Mouse (Mus musculus) erythroblast, embryonic 14.5 days (primary cell): ENCODE data around the gene Rftn1. TPM values are rescaled to one million over a fixed set of nuclear protein-coding genes. Genes with fewer than 3 reads are reported as not detected.

Experiments
- H3K27me3 ChIP-seq: 2 replicates; pipeline ENCODE4 v1.6.1; 2012; ENCODE audit warnings: inconsistent platforms; ENCODE audit not compliant: control insufficient read depth
- H3K36me3 ChIP-seq: 2 replicates; pipeline ENCODE4 v1.6.1; 2012; ENCODE audit warnings: mild to moderate bottlenecking, inconsistent platforms; ENCODE audit not compliant: control insufficient read depth
- H3K4me1 ChIP-seq: 2 replicates; pipeline ENCODE4 v1.6.1; 2012; ENCODE audit warnings: inconsistent platforms; ENCODE audit not compliant: control insufficient read depth
- H3K4me3 ChIP-seq: replicated peaks from 2 replicates; pipeline ENCODE3; 2012; ENCODE audit warnings: moderate library complexity, mild to moderate bottlenecking, inconsistent platforms
- H3K9me3 ChIP-seq: 2 replicates; pipeline ENCODE4 v1.6.1; 2012; ENCODE audit warnings: low read length, inconsistent platforms, mixed read lengths; ENCODE audit not compliant: control insufficient read depth
- GATA1 ChIP-seq: IDR thresholded peaks from 2 replicates; pipeline ENCODE4 v1.6.1; 2012; ENCODE audit warnings: low read length, inconsistent platforms, mixed read lengths
- TAL1 ChIP-seq: IDR thresholded peaks from 3 replicates; pipeline ENCODE4 v1.6.1; 2012; ENCODE audit warnings: low read length, inconsistent platforms, mixed read lengths
- polyA plus RNA-seq: library from polyadenylated mRNA; stranded (reverse); fragments of >175 nt; gene quantifications from 2 replicates; pipeline ENCODE4 v1.2.3, GENCODE M21; 2012

The Rftn1 gene
- polyA plus RNA-seq, 1 experiment: 0.10 TPM

GRCm38 (mm10) chr17:50180899-50181570 is 9.4 kb downstream of the Rftn1 start:
- H3K4me1 ChIP-seq: peaks cover 1% of the 10 kb centered on the region; the same call in 1 of the 2 replicates
- H3K9me3 ChIP-seq: no peaks in the 10 kb centered on the region
- TF ChIP-seq GATA1: no peak
- no peak for TF ChIP-seq TAL1
- no peak overlapping the region for H3K4me3 ChIP-seq
- H3K36me3 ChIP-seq: no peaks in the 10 kb centered on the region
- H3K27me3 ChIP-seq: no peaks in the 10 kb centered on the region

- peaks cover 10% of the 10 kb centered on the region for H3K9me3 ChIP-seq
Observed at GRCm38 (mm10) chr17:50173776-50174175, 16.7 kb downstream of the Rftn1 start.

DNA sequence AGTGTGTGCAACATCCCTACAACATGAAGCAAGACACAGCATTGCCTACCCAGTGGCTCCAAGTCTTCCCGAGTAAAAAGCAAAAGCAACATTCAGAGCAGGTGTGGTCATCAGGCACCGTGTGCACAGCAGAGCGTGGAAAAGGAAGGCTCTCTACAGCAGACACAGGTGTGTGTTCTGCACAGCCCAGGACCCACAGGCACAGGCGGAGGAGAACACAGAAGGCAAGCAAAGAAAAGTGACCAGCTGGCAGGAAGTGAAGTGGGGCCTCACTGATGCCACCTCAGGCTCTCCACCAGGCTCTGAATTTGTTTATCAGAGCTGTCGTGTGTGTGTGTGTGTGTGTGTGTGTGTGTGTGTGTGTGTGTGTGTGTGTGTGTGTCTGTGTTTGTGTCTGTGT is 17.1 kb downstream of the Rftn1 start:
- Histone ChIP-seq H3K4me3 (no peak overlapping the region), H3K4me1 (no peaks in the 10 kb centered on the region), H3K27me3 (no peaks in the 10 kb centered on the region), H3K9me3 (peaks cover 10% of the 10 kb centered on the region), H3K36me3 (peaks cover 3% of the 10 kb centered on the region; the same call in 1 of the 2 replicates)
- no peak for TF ChIP-seq GATA1
- no peak for TF ChIP-seq TAL1

More at GRCm38 (mm10) chr17:50173776-50174175, 16.7 kb downstream of the Rftn1 start:
- TF ChIP-seq TAL1 (no peak), GATA1 (no peak)
- H3K4me3 ChIP-seq: no peak overlapping the region
- no peaks in the 10 kb centered on the region for H3K27me3 ChIP-seq
- no peaks in the 10 kb centered on the region for H3K4me1 ChIP-seq
- peaks cover 3% of the 10 kb centered on the region; the same call in 1 of the 2 replicates for H3K36me3 ChIP-seq

GRCm38 (mm10) chr17:50172795-50173194 is 17.7 kb downstream of the Rftn1 start:
- Histone ChIP-seq H3K4me3 (no peak overlapping the region), H3K9me3 (peaks cover 10% of the 10 kb centered on the region), H3K36me3 (peaks cover 3% of the 10 kb centered on the region; the same call in 1 of the 2 replicates), H3K27me3 (no peaks in the 10 kb centered on the region), H3K4me1 (no peaks in the 10 kb centered on the region)
- TF ChIP-seq TAL1: no peak
- no peak for TF ChIP-seq GATA1

GRCm38 (mm10) chr17:50170935-50171545 is 19.4 kb downstream of the Rftn1 start:
- Histone ChIP-seq H3K4me3 (no peak overlapping the region), H3K4me1 (no peaks in the 10 kb centered on the region), H3K36me3 (peaks cover 3% of the 10 kb centered on the region; the same call in 1 of the 2 replicates), H3K9me3 (peaks cover 10% of the 10 kb centered on the region), H3K27me3 (no peaks in the 10 kb centered on the region)
- no peak for TF ChIP-seq GATA1
- no peak for TF ChIP-seq TAL1

- H3K36me3 ChIP-seq: peaks cover 3% of the 10 kb centered on the region; the same call in 1 of the 2 replicates
- no peaks in the 10 kb centered on the region for H3K4me1 ChIP-seq
- H3K27me3 ChIP-seq: no peaks in the 10 kb centered on the region
- peaks cover 10% of the 10 kb centered on the region for H3K9me3 ChIP-seq
- TF ChIP-seq TAL1: no peak
- TF ChIP-seq GATA1: no peak
- no peak overlapping the region for H3K4me3 ChIP-seq
Observed at GRCm38 (mm10) chr17:50169946-50170427, 20.5 kb downstream of the Rftn1 start.

DNA sequence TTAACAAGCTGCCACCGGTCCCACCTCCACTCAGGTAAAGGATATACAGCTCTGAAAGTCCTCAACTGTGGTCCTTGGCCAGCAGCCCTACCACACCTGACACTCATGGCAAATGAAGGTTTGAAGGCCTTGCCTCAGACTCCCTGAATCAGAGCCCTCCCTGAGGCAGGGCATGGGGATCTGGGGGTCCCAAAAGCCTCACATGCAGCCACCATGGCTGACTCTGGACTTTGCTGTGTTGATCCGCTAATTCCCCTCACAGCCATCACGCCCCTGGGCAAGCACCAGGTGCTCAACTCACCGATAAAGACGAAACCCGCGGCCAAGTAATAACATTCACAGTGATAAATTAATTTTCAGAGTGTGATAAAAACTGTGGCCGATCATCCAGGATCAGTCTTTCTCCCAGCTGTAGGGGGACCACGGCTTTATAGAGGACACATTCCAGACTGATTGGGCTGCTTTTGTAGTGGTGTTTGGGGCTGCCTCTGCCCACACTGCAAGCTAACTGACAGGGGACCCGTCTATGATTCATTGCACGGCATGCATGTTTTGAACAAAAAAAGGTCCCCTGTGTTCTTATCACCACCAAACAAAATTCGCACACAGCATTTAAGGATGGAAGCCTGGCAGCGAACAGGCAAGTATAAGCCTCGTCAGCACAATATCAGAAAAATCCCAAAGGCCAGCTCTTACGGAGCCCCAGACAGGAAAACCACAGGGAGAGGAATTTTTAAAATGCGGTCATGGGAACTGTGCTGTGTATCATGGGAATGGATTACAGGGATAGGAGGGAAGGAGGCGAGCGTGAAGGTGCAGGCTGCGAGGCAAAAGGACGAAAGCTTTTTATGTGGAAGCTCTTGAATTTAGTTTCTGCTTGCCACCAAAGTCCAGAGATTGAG is 29.3 kb downstream of the Rftn1 start:
- Histone ChIP-seq H3K9me3 (peaks cover 5% of the 10 kb centered on the region; the same call in 1 of the 2 replicates), H3K36me3 (0 out of 2 replicates have a peak, but pooled peaks cover 2% of the 10 kb centered on the region), H3K27me3 (no peaks in the 10 kb centered on the region), H3K4me1 (peaks cover 46% of the 10 kb centered on the region), H3K4me3 (no peak overlapping the region)
- no peak for TF ChIP-seq TAL1
- no peak for TF ChIP-seq GATA1

- Histone ChIP-seq H3K4me1 (peaks cover 46% of the 10 kb centered on the region), H3K36me3 (0 out of 2 replicates have a peak, but pooled peaks cover 2% of the 10 kb centered on the region)
Observed at GRCm38 (mm10) chr17:50160357-50160756, 30.1 kb downstream of the Rftn1 start.

GRCm38 (mm10) chr17:50159816-50160215 is 30.7 kb downstream of the Rftn1 start:
- no peak for TF ChIP-seq TAL1
- TF ChIP-seq GATA1: no peak
- H3K4me3 ChIP-seq: no peak overlapping the region
- peaks cover 5% of the 10 kb centered on the region; the same call in 1 of the 2 replicates for H3K9me3 ChIP-seq
- H3K36me3 ChIP-seq: 0 out of 2 replicates have a peak, but pooled peaks cover 2% of the 10 kb centered on the region
- H3K4me1 ChIP-seq: peaks cover 48% of the 10 kb centered on the region
- H3K27me3 ChIP-seq: no peaks in the 10 kb centered on the region

More at GRCm38 (mm10) chr17:50160357-50160756, 30.1 kb downstream of the Rftn1 start:
- Histone ChIP-seq H3K27me3 (no peaks in the 10 kb centered on the region), H3K9me3 (peaks cover 5% of the 10 kb centered on the region; the same call in 1 of the 2 replicates), H3K4me3 (no peak overlapping the region)
- TF ChIP-seq TAL1 (no peak), GATA1 (no peak)
